Mouse (Mus musculus): Measurements from ENCODE around the gene Gm853. TPM values are rescaled to one million over a fixed set of nuclear protein-coding genes. Genes with fewer than 3 reads are reported as not detected.
A peak's percentile ranks its signal among the peaks of the same experiment; 100 is the strongest.

Gm853 gene
- polyA plus RNA-seq (2014; fragmentation: Nextera tagmentation; extraction: Ambion mirVana): 0.11 and 0.89 TPM in 2 replicates

GRCm38 (mm10) chr4:130222179-130222578, at the start of gene Gm853:
TSS of gene Gm853 (minus strand) at chr4:130222401.
- no peak within 1 kb of the TSS for H3K27ac ChIP-seq (ENCODE audit: low read depth, low read length)
- WGBS: 59% methylated on average over 4 of the region's 4 CpGs
- H3K4me1 ChIP-seq (ENCODE audit: control insufficient read depth, insufficient read depth, low read length): no peaks in the 10 kb centered on the region
- ATAC-seq (no peak), DNase-seq (ENCODE audit: low spot score) (no peak)
- no peaks in the 10 kb centered on the region for H3K36me3 ChIP-seq (ENCODE audit: control insufficient read depth, insufficient read depth, low read length)
- H3K4me3 ChIP-seq (ENCODE audit: low read depth, low read length): no peak within 1 kb of the TSS
- no peaks in the 10 kb centered on the region for H3K9me3 ChIP-seq (replicated peaks; ENCODE audit: control insufficient read depth, low read length)
- H3K4me2 ChIP-seq (ENCODE audit: low read length): no peak within 1 kb of the TSS
- H3K27me3 ChIP-seq (replicated peaks; ENCODE audit: control insufficient read depth, insufficient read depth, low read length): no peaks in the 10 kb centered on the region
- no peak within 1 kb of the TSS for H3K9ac ChIP-seq (ENCODE audit: low read length)

GRCm38 (mm10) chr4:130270611-130271347, 48.6 kb upstream of the Gm853 start:
- Histone ChIP-seq H3K4me1 (ENCODE audit: control insufficient read depth, insufficient read depth, low read length) (peaks cover 21% of the 10 kb centered on the region), H3K4me3 (ENCODE audit: low read depth, low read length) (no peak overlapping the region), H3K36me3 (ENCODE audit: control insufficient read depth, insufficient read depth, low read length) (0 out of 2 replicates have a peak, but pooled peaks cover 9% of the 10 kb centered on the region), H3K27ac (ENCODE audit: low read depth, low read length) (peak overlapping the region; percentile 55; the same call in 1 of the 2 replicates), H3K9ac (ENCODE audit: low read length) (no peak overlapping the region), H3K9me3 (replicated peaks; ENCODE audit: control insufficient read depth, low read length) (no peaks in the 10 kb centered on the region), H3K4me2 (ENCODE audit: low read length) (no peak overlapping the region), H3K27me3 (replicated peaks; ENCODE audit: control insufficient read depth, insufficient read depth, low read length) (no peaks in the 10 kb centered on the region)
- no peak for ATAC-seq
- 87% methylated on average over 6 of the region's 6 CpGs for WGBS
- DNase-seq (ENCODE audit: low spot score): no peak

DNA sequence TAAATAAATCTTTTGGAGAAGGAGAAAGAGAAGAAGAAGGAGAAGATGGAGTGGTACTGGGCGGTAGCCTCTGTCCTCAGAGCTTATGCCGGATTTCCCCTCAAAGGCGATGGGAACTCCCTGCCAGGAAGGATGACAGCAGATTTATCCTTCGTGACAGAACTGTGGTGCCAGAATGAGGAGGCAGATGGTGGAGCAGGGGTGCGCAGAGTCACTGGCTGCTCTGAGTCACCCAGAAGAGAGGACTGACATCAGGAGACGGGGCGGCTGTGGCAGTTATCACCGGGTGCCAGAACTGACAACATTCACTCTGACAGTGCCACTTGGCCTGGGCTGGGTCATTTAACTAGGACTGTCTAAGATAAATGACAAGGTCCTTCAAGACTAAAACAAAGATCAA, 47.9 kb upstream of the Gm853 start:
- no peaks in the 10 kb centered on the region for H3K27me3 ChIP-seq (replicated peaks; ENCODE audit: control insufficient read depth, insufficient read depth, low read length)
- peak overlapping the region; percentile 31; the same call in 1 of the 2 replicates for H3K27ac ChIP-seq (ENCODE audit: low read depth, low read length)
- ATAC-seq (no peak), DNase-seq (ENCODE audit: low spot score) (peak; percentile 55)
- WGBS: 76% methylated on average over 8 of the region's 8 CpGs
- H3K9ac ChIP-seq (ENCODE audit: low read length): no peak overlapping the region
- no peak overlapping the region for H3K4me2 ChIP-seq (ENCODE audit: low read length)
- 0 out of 2 replicates have a peak, but pooled peaks cover 9% of the 10 kb centered on the region for H3K36me3 ChIP-seq (ENCODE audit: control insufficient read depth, insufficient read depth, low read length)
- peaks cover 16% of the 10 kb centered on the region for H3K4me1 ChIP-seq (ENCODE audit: control insufficient read depth, insufficient read depth, low read length)
- no peak overlapping the region for H3K4me3 ChIP-seq (ENCODE audit: low read depth, low read length)
- H3K9me3 ChIP-seq (replicated peaks; ENCODE audit: control insufficient read depth, low read length): no peaks in the 10 kb centered on the region

DNA sequence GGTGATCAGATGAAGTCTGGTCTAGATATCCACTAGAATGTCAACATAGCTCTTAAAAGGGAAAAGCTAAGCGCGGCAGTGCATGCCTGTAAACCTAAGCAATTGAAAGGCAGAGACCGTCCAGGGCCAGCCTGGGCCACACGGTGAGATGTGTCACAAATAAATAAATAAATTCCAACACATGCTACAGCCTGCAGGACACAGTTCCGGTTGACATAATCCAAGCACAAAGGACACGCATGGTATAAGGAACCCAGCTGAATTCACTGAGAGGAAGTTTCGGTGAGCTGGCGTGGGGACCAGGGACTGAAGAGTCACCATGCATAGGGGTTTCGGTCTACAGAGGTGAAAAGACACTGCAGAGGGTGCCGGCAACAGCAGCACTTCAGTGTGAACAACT, 46.5 kb upstream of the Gm853 start:
- Histone ChIP-seq H3K27ac (ENCODE audit: low read depth, low read length) (no peak overlapping the region), H3K9ac (ENCODE audit: low read length) (no peak overlapping the region), H3K27me3 (replicated peaks; ENCODE audit: control insufficient read depth, insufficient read depth, low read length) (no peaks in the 10 kb centered on the region), H3K9me3 (replicated peaks; ENCODE audit: control insufficient read depth, low read length) (no peaks in the 10 kb centered on the region), H3K4me3 (ENCODE audit: low read depth, low read length) (no peak overlapping the region), H3K4me1 (ENCODE audit: control insufficient read depth, insufficient read depth, low read length) (peaks cover 16% of the 10 kb centered on the region), H3K36me3 (ENCODE audit: control insufficient read depth, insufficient read depth, low read length) (peaks cover 16% of the 10 kb centered on the region), H3K4me2 (ENCODE audit: low read length) (no peak overlapping the region)
- DNase-seq (ENCODE audit: low spot score): no peak
- no peak for ATAC-seq
- 90% methylated on average over 10 of the region's 10 CpGs for WGBS

GRCm38 (mm10) chr4:130267069-130267468, 44.9 kb upstream of the Gm853 start:
- ATAC-seq (no peak), DNase-seq (ENCODE audit: low spot score) (no peak)
- Histone ChIP-seq H3K27me3 (replicated peaks; ENCODE audit: control insufficient read depth, insufficient read depth, low read length) (no peaks in the 10 kb centered on the region), H3K27ac (ENCODE audit: low read depth, low read length) (0 out of 2 replicates have a peak overlapping the region, but pooled peaks have one; percentile 27), H3K4me1 (ENCODE audit: control insufficient read depth, insufficient read depth, low read length) (0 out of 2 replicates have a peak, but pooled peaks cover 4% of the 10 kb centered on the region), H3K9me3 (replicated peaks; ENCODE audit: control insufficient read depth, low read length) (no peaks in the 10 kb centered on the region), H3K4me3 (ENCODE audit: low read depth, low read length) (no peak overlapping the region), H3K36me3 (ENCODE audit: control insufficient read depth, insufficient read depth, low read length) (peaks cover 32% of the 10 kb centered on the region), H3K4me2 (ENCODE audit: low read length) (no peak overlapping the region), H3K9ac (ENCODE audit: low read length) (no peak overlapping the region)
- WGBS: 78% methylated on average over 7 of the region's 7 CpGs

DNA sequence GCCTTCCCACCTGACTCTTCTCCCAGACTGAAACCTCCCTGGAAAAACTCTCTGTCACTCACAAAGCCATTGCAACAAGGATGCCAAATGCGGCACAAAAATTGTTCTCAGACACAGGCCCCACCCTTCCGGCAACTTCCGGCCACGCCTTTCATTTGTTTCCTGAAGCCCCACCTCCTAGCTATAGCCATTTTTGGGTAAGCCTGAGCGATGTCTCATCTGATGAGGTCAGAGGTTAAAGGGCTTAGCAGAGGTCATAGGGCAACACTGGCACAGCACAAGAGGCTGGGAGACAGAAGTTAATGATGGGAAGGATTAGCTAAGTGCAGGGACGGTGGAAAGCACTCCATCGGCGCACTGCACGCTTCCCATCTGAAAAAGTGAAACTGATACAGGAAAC, 44.4 kb upstream of the Gm853 start:
- H3K4me2 ChIP-seq (ENCODE audit: low read length): no peak overlapping the region
- DNase-seq (ENCODE audit: low spot score) (no peak), ATAC-seq (no peak)
- no peak overlapping the region for H3K4me3 ChIP-seq (ENCODE audit: low read depth, low read length)
- 51% methylated on average over 9 of the region's 9 CpGs for WGBS
- H3K36me3 ChIP-seq (ENCODE audit: control insufficient read depth, insufficient read depth, low read length): peaks cover 37% of the 10 kb centered on the region
- 0 out of 2 replicates have a peak, but pooled peaks cover 4% of the 10 kb centered on the region for H3K4me1 ChIP-seq (ENCODE audit: control insufficient read depth, insufficient read depth, low read length)
- no peaks in the 10 kb centered on the region for H3K27me3 ChIP-seq (replicated peaks; ENCODE audit: control insufficient read depth, insufficient read depth, low read length)
- no peak overlapping the region for H3K27ac ChIP-seq (ENCODE audit: low read depth, low read length)
- no peak overlapping the region for H3K9ac ChIP-seq (ENCODE audit: low read length)
- H3K9me3 ChIP-seq (replicated peaks; ENCODE audit: control insufficient read depth, low read length): no peaks in the 10 kb centered on the region

DNA sequence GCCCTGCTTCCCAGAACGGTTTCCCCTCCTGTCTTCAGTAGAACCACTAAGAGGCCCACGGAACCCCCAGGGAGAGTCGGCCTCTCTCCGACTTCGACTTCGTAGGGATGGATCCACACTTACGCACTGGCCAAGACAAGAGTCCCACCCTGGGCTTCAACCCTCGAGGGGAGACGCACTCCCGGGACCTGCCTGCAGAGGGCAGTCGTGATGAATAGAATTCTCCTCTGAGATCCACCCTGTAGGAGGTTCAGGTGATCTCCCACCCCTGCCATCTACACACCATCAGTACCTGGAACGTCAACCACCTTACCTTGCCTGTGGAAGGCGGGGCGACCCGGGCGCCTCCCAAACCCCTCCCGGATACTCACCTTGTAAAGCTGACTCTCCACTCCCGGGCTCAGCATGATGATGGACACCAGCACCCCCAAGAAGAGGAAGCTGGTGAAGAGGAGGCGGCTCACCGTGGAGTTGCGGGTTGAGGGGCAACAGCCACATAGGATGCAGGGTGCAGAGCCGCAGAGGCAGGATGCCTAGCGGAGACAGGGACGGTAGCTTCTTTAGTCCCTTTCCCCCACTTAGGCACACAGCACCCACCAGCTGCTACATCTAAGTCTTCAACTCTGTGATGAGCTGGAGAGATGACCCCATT, 42.6 kb upstream of the Gm853 start:
- H3K27me3 ChIP-seq (replicated peaks; ENCODE audit: control insufficient read depth, insufficient read depth, low read length): no peaks in the 10 kb centered on the region
- ATAC-seq: peak; percentile 34; the same call in 1 of the 2 replicates
- H3K4me3 ChIP-seq (ENCODE audit: low read depth, low read length): no peak overlapping the region
- 0 out of 2 replicates have a peak, but pooled peaks cover 4% of the 10 kb centered on the region for H3K4me1 ChIP-seq (ENCODE audit: control insufficient read depth, insufficient read depth, low read length)
- H3K9ac ChIP-seq (ENCODE audit: low read length): no peak overlapping the region
- H3K36me3 ChIP-seq (ENCODE audit: control insufficient read depth, insufficient read depth, low read length): peaks cover 48% of the 10 kb centered on the region
- DNase-seq (ENCODE audit: low spot score): peak; percentile 69
- 28% methylated on average over 24 of the region's 24 CpGs for WGBS
- H3K27ac ChIP-seq (ENCODE audit: low read depth, low read length): no peak overlapping the region
- no peak overlapping the region for H3K4me2 ChIP-seq (ENCODE audit: low read length)
- H3K9me3 ChIP-seq (replicated peaks; ENCODE audit: control insufficient read depth, low read length): no peaks in the 10 kb centered on the region

- H3K4me1 ChIP-seq (ENCODE audit: control insufficient read depth, insufficient read depth, low read length): 0 out of 2 replicates have a peak, but pooled peaks cover 4% of the 10 kb centered on the region
- no peak overlapping the region for H3K4me2 ChIP-seq (ENCODE audit: low read length)
- no peak overlapping the region for H3K27ac ChIP-seq (ENCODE audit: low read depth, low read length)
- ATAC-seq: 0 out of 2 replicates have a peak, but pooled peaks have one; percentile 12
- 35% methylated on average over 11 of the region's 11 CpGs for WGBS
- H3K27me3 ChIP-seq (replicated peaks; ENCODE audit: control insufficient read depth, insufficient read depth, low read length): no peaks in the 10 kb centered on the region
- no peak overlapping the region for H3K4me3 ChIP-seq (ENCODE audit: low read depth, low read length)
- H3K36me3 ChIP-seq (ENCODE audit: control insufficient read depth, insufficient read depth, low read length): peaks cover 55% of the 10 kb centered on the region
- H3K9ac ChIP-seq (ENCODE audit: low read length): no peak overlapping the region
- no peaks in the 10 kb centered on the region for H3K9me3 ChIP-seq (replicated peaks; ENCODE audit: control insufficient read depth, low read length)
- DNase-seq (ENCODE audit: low spot score): no peak
Measured at GRCm38 (mm10) chr4:130264131-130264530, 41.9 kb upstream of the Gm853 start.

DNA sequence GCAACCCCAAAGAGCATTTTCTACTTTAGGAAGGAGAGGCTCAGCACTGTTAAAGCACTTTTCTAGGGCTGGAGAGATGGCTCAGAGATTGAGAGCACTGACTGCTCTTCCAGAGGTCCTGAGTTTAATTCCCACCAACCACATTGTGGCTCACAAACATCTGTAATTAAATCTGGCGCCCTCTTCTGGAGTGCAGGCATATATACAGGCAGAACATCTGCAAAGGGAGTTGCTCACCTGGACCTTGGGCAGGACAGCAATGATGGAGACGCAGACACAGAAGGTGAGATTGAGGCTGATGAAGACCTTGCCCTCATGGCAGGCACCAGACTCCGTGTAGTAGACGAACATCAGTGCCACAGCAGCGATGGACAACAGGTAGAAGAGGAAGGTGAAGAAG, 38.2 kb upstream of the Gm853 start:
- no peaks in the 10 kb centered on the region for H3K27me3 ChIP-seq (replicated peaks; ENCODE audit: control insufficient read depth, insufficient read depth, low read length)
- no peaks in the 10 kb centered on the region for H3K9me3 ChIP-seq (replicated peaks; ENCODE audit: control insufficient read depth, low read length)
- peaks cover 85% of the 10 kb centered on the region for H3K36me3 ChIP-seq (ENCODE audit: control insufficient read depth, insufficient read depth, low read length)
- no peaks in the 10 kb centered on the region for H3K4me1 ChIP-seq (ENCODE audit: control insufficient read depth, insufficient read depth, low read length)
- no peak overlapping the region for H3K27ac ChIP-seq (ENCODE audit: low read depth, low read length)
- no peak overlapping the region for H3K9ac ChIP-seq (ENCODE audit: low read length)
- ATAC-seq (no peak), DNase-seq (ENCODE audit: low spot score) (no peak)
- H3K4me3 ChIP-seq (ENCODE audit: low read depth, low read length): no peak overlapping the region
- 34% methylated on average over 5 of the region's 5 CpGs for WGBS
- no peak overlapping the region for H3K4me2 ChIP-seq (ENCODE audit: low read length)

Data from forebrain, embryonic 14.5 days (tissue).